Mouse (Mus musculus): ENCODE data around the gene Hist1h2bb. TPM values are rescaled to one million over a fixed set of nuclear protein-coding genes. Genes with fewer than 3 reads are reported as not detected.

Hist1h2bb gene
- polyA plus RNA-seq, 1 experiment from 2014 or later: 2.6 TPM

- ATAC-seq (replicated peaks; ENCODE audit: insufficient number of reproducible peaks, low FRiP score, low TSS enrichment, low read depth): no peak
- no peak overlapping the region for H3K27ac ChIP-seq (replicated peaks; ENCODE audit: low read depth, low read length)
- no peak overlapping the region for H3K4me3 ChIP-seq (ENCODE audit: low read depth, low read length)
These were observed 8.5 kb downstream of the Hist1h2bb start for GRCm38 (mm10) chr13:23755000-23755399.

GRCm38 (mm10) chr13:23756790-23757189 is 10.3 kb downstream of the Hist1h2bb start, which contains the start of gene Hist1h4b:
Gene Hist1h4b, plus strand, starts transcription at chr13:23757013.
- under 1% methylated on average over 12 of the region's 22 CpGs for WGBS
- Histone ChIP-seq H3K4me1 (ENCODE audit: control insufficient read depth, insufficient read depth, low read length) (no peaks in the 10 kb centered on the region), H3K9me3 (replicated peaks; ENCODE audit: control insufficient read depth, low read length) (no peaks in the 10 kb centered on the region)

More at GRCm38 (mm10) chr13:23755000-23755399, 8.5 kb downstream of the Hist1h2bb start:
- Histone ChIP-seq H3K9me3 (replicated peaks; ENCODE audit: control insufficient read depth, low read length) (no peaks in the 10 kb centered on the region), H3K4me1 (ENCODE audit: control insufficient read depth, insufficient read depth, low read length) (no peaks in the 10 kb centered on the region), H3K36me3 (replicated peaks; ENCODE audit: control insufficient read depth, insufficient read depth, low read depth, low read length) (no peaks in the 10 kb centered on the region), H3K4me2 (ENCODE audit: low read depth, low read length) (no peak overlapping the region), H3K27me3 (ENCODE audit: control insufficient read depth, insufficient read depth, low read length) (no peaks in the 10 kb centered on the region), H3K9ac (replicated peaks; ENCODE audit: low read length) (no peak overlapping the region)
- no peak for DNase-seq (ENCODE audit: low spot score)

GRCm38 (mm10) chr13:23757211-23757773 is 10.8 kb downstream of the Hist1h2bb start:
- Histone ChIP-seq H3K4me1 (ENCODE audit: control insufficient read depth, insufficient read depth, low read length) (no peaks in the 10 kb centered on the region), H3K27me3 (ENCODE audit: control insufficient read depth, insufficient read depth, low read length) (no peaks in the 10 kb centered on the region), H3K27ac (replicated peaks; ENCODE audit: low read depth, low read length) (peak overlapping the region; percentile 91), H3K9ac (replicated peaks; ENCODE audit: low read length) (peak overlapping the region; percentile 77), H3K4me2 (ENCODE audit: low read depth, low read length) (peak overlapping the region; percentile 74), H3K4me3 (ENCODE audit: low read depth, low read length) (peak overlapping the region; percentile 35), H3K9me3 (replicated peaks; ENCODE audit: control insufficient read depth, low read length) (no peaks in the 10 kb centered on the region), H3K36me3 (replicated peaks; ENCODE audit: control insufficient read depth, insufficient read depth, low read depth, low read length) (no peaks in the 10 kb centered on the region)
- DNase-seq (ENCODE audit: low spot score): peak; percentile 73
- WGBS: 3% methylated on average over 14 of the region's 23 CpGs
- peak; percentile 9; the same call in 1 of the 2 replicates for ATAC-seq (replicated peaks; ENCODE audit: insufficient number of reproducible peaks, low FRiP score, low TSS enrichment, low read depth)

More at GRCm38 (mm10) chr13:23756790-23757189, 10.3 kb downstream of the Hist1h2bb start, which contains the start of gene Hist1h4b:
- H3K9ac ChIP-seq (replicated peaks; ENCODE audit: low read length): peak within 1 kb of the TSS; percentile 77
- H3K36me3 ChIP-seq (replicated peaks; ENCODE audit: control insufficient read depth, insufficient read depth, low read depth, low read length): no peaks in the 10 kb centered on the region
- peak within 1 kb of the TSS; percentile 74 for H3K4me2 ChIP-seq (ENCODE audit: low read depth, low read length)
- peak within 1 kb of the TSS; percentile 35 for H3K4me3 ChIP-seq (ENCODE audit: low read depth, low read length)
- DNase-seq (ENCODE audit: low spot score) (peak; percentile 99), ATAC-seq (replicated peaks; ENCODE audit: insufficient number of reproducible peaks, low FRiP score, low TSS enrichment, low read depth) (peak; percentile 77)
- peak within 1 kb of the TSS; percentile 91 for H3K27ac ChIP-seq (replicated peaks; ENCODE audit: low read depth, low read length)
- no peaks in the 10 kb centered on the region for H3K27me3 ChIP-seq (ENCODE audit: control insufficient read depth, insufficient read depth, low read length)

GRCm38 (mm10) chr13:23757921-23758320 is 11.4 kb downstream of the Hist1h2bb start:
- Histone ChIP-seq H3K4me3 (ENCODE audit: low read depth, low read length) (no peak overlapping the region), H3K9ac (replicated peaks; ENCODE audit: low read length) (no peak overlapping the region), H3K4me1 (ENCODE audit: control insufficient read depth, insufficient read depth, low read length) (no peaks in the 10 kb centered on the region), H3K36me3 (replicated peaks; ENCODE audit: control insufficient read depth, insufficient read depth, low read depth, low read length) (no peaks in the 10 kb centered on the region), H3K4me2 (ENCODE audit: low read depth, low read length) (no peak overlapping the region), H3K27me3 (ENCODE audit: control insufficient read depth, insufficient read depth, low read length) (no peaks in the 10 kb centered on the region), H3K9me3 (replicated peaks; ENCODE audit: control insufficient read depth, low read length) (no peaks in the 10 kb centered on the region), H3K27ac (replicated peaks; ENCODE audit: low read depth, low read length) (peak overlapping the region; percentile 91)
- no peak for ATAC-seq (replicated peaks; ENCODE audit: insufficient number of reproducible peaks, low FRiP score, low TSS enrichment, low read depth)
- 57% methylated on average over 3 of the region's 3 CpGs for WGBS
- no peak for DNase-seq (ENCODE audit: low spot score)

GRCm38 (mm10) chr13:23759251-23759771 is 12.8 kb downstream of the Hist1h2bb start:
- Histone ChIP-seq H3K4me3 (ENCODE audit: low read depth, low read length) (no peak overlapping the region), H3K27ac (replicated peaks; ENCODE audit: low read depth, low read length) (no peak overlapping the region), H3K9ac (replicated peaks; ENCODE audit: low read length) (no peak overlapping the region), H3K4me2 (ENCODE audit: low read depth, low read length) (no peak overlapping the region), H3K9me3 (replicated peaks; ENCODE audit: control insufficient read depth, low read length) (no peaks in the 10 kb centered on the region), H3K27me3 (ENCODE audit: control insufficient read depth, insufficient read depth, low read length) (no peaks in the 10 kb centered on the region), H3K4me1 (ENCODE audit: control insufficient read depth, insufficient read depth, low read length) (no peaks in the 10 kb centered on the region), H3K36me3 (replicated peaks; ENCODE audit: control insufficient read depth, insufficient read depth, low read depth, low read length) (no peaks in the 10 kb centered on the region)
- no peak for DNase-seq (ENCODE audit: low spot score)
- WGBS: 81% methylated on average over 3 of the region's 3 CpGs
- no peak for ATAC-seq (replicated peaks; ENCODE audit: insufficient number of reproducible peaks, low FRiP score, low TSS enrichment, low read depth)

GRCm38 (mm10) chr13:23759916-23760239 is 13.3 kb downstream of the Hist1h2bb start:
- Histone ChIP-seq H3K4me1 (ENCODE audit: control insufficient read depth, insufficient read depth, low read length) (no peaks in the 10 kb centered on the region), H3K9ac (replicated peaks; ENCODE audit: low read length) (peak overlapping the region; percentile 64), H3K27ac (replicated peaks; ENCODE audit: low read depth, low read length) (peak overlapping the region; percentile 85; the same call in 1 of the 2 replicates), H3K9me3 (replicated peaks; ENCODE audit: control insufficient read depth, low read length) (no peaks in the 10 kb centered on the region), H3K4me2 (ENCODE audit: low read depth, low read length) (peak overlapping the region; percentile 67), H3K27me3 (ENCODE audit: control insufficient read depth, insufficient read depth, low read length) (no peaks in the 10 kb centered on the region), H3K4me3 (ENCODE audit: low read depth, low read length) (no peak overlapping the region), H3K36me3 (replicated peaks; ENCODE audit: control insufficient read depth, insufficient read depth, low read depth, low read length) (no peaks in the 10 kb centered on the region)
- WGBS: 64% methylated on average over 1 of the region's 1 CpGs
- DNase-seq (ENCODE audit: low spot score) (no peak), ATAC-seq (replicated peaks; ENCODE audit: insufficient number of reproducible peaks, low FRiP score, low TSS enrichment, low read depth) (no peak)

GRCm38 (mm10) chr13:23760240-23760971 is 13.9 kb downstream of the Hist1h2bb start:
- DNase-seq (ENCODE audit: low spot score): peak; percentile 72
- peak overlapping the region; percentile 67 for H3K4me2 ChIP-seq (ENCODE audit: low read depth, low read length)
- peak overlapping the region; percentile 64 for H3K9ac ChIP-seq (replicated peaks; ENCODE audit: low read length)
- 2% methylated on average over 18 of the region's 27 CpGs for WGBS
- ATAC-seq (replicated peaks; ENCODE audit: insufficient number of reproducible peaks, low FRiP score, low TSS enrichment, low read depth): no peak; the same call in 1 of the 2 replicates
- H3K27ac ChIP-seq (replicated peaks; ENCODE audit: low read depth, low read length): peak overlapping the region; percentile 85
- no peaks in the 10 kb centered on the region for H3K9me3 ChIP-seq (replicated peaks; ENCODE audit: control insufficient read depth, low read length)
- no peaks in the 10 kb centered on the region for H3K27me3 ChIP-seq (ENCODE audit: control insufficient read depth, insufficient read depth, low read length)
- H3K36me3 ChIP-seq (replicated peaks; ENCODE audit: control insufficient read depth, insufficient read depth, low read depth, low read length): no peaks in the 10 kb centered on the region
- peak overlapping the region; percentile 41 for H3K4me3 ChIP-seq (ENCODE audit: low read depth, low read length)
- H3K4me1 ChIP-seq (ENCODE audit: control insufficient read depth, insufficient read depth, low read length): no peaks in the 10 kb centered on the region

Data from embryonic facial prominence, embryonic 11.5 days (tissue).